Comparison of ENCODE assay signal across 12 mouse cellular contexts in the genomic region with DNA sequence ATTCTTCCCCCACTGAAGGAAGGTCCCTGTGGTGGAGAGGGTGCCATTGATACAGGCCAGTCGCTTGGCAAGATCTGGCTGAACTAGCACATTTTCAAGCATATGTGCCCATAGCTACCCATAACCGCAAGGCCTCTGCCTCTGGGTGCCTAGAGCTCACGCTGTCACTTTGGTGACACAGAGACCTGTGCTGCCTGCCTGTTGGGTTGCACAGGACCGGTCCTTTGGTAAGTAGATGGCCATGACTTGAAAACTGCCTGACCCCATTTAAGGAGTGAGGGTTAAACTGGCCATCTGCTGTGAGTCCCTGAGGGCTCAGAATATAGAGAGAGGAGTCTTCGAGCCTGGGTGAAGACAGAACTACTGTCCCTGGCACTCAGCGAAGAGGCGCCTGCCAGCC. TPM values are rescaled to one million over a fixed set of nuclear protein-coding genes. Genes with fewer than 3 reads are reported as not detected.
DNase-seq lines count a peak whose midpoint lies in the region; ATAC-seq lines count a peak whose summit lies in the region.
"Had no signal": no experiment of that assay in that cellular context is flagged by ENCODE, and none has a peak within 500 bp of the region (broad histone marks: within the 10 kb centered on the region; RNA-seq: fewer than 3 reads in every experiment).

No protein-coding gene starts in this region.

- peak overlapping the region; percentile 52 for H3K4me2 ChIP-seq in heart, embryonic 15.5 days
- peak overlapping the region; percentile 54 for H3K4me2 ChIP-seq in embryonic facial prominence, embryonic 11.5 days (ENCODE audit: low read depth, low read length)
- H3K4me2 ChIP-seq in hindbrain, embryonic 14.5 days (replicated peaks) = peak overlapping the region; percentile 47
- peak overlapping the region; percentile 57 for H3K4me2 ChIP-seq in midbrain, embryonic 13.5 days (replicated peaks)
- H3K4me2 ChIP-seq: liver, embryonic 15.5 days had no signal

- ATAC-seq in heart, embryonic 15.5 days (replicated peaks; ENCODE audit: insufficient number of reproducible peaks, insufficient read depth, low FRiP score, low read depth) = no peak
- ATAC-seq in embryonic facial prominence, embryonic 11.5 days (replicated peaks; ENCODE audit: insufficient number of reproducible peaks, low FRiP score, low TSS enrichment, low read depth) = no peak
- ATAC-seq in hindbrain, embryonic 14.5 days (ENCODE audit: low FRiP score) = no peak
- ATAC-seq in midbrain, embryonic 13.5 days = no peak; the same call in 1 of the 2 replicates
- no peak for ATAC-seq in CD4-positive, CD25-positive, alpha-beta regulatory T cell, adult 4 months
- ATAC-seq: activated CD4-positive, CD25-positive, alpha-beta regulatory T cell, adult 4 months had no signal

- no peak for DNase-seq in heart, postnatal 4 days
- DNase-seq in embryonic facial prominence, embryonic 11.5 days (ENCODE audit: low spot score) = no peak
- DNase-seq in hindbrain, embryonic 14.5 days (ENCODE audit: low spot score) = no peak
- no peak for DNase-seq in right cerebral cortex, postnatal 25 days
- no peak for DNase-seq in T-cell, adult 2 months (ENCODE audit: low spot score)
- DNase-seq: cerebellum, adult 18-20 months; kidney, adult 9 months had no signal

- peak overlapping the region; percentile 43 for H3K9ac ChIP-seq in heart, embryonic 15.5 days
- H3K9ac ChIP-seq in embryonic facial prominence, embryonic 11.5 days (replicated peaks; ENCODE audit: low read length) = peak overlapping the region; percentile 32; the same call in 1 of the 2 replicates
- peak overlapping the region; percentile 7; the same call in 1 of the 2 replicates for H3K9ac ChIP-seq in hindbrain, embryonic 14.5 days
- H3K9ac ChIP-seq in midbrain, embryonic 13.5 days (replicated peaks) = no peak overlapping the region; the same call in 1 of the 2 replicates
- H3K9ac ChIP-seq: liver, embryonic 15.5 days had no signal

- peaks cover 69% of the 10 kb centered on the region for H3K4me1 ChIP-seq in heart, embryonic 15.5 days (replicated peaks)
- H3K4me1 ChIP-seq in embryonic facial prominence, embryonic 11.5 days (ENCODE audit: control insufficient read depth, insufficient read depth, low read length) = peaks cover 4% of the 10 kb centered on the region; the same call in 1 of the 2 replicates
- H3K4me1 ChIP-seq in hindbrain, embryonic 14.5 days (replicated peaks; ENCODE audit: control insufficient read depth, insufficient read depth, low read length) = peaks cover 38% of the 10 kb centered on the region
- peaks cover 60% of the 10 kb centered on the region for H3K4me1 ChIP-seq in midbrain, embryonic 13.5 days (replicated peaks)
- H3K4me1 ChIP-seq: liver, embryonic 15.5 days had no signal

- H3K9me3 ChIP-seq in heart, embryonic 15.5 days (replicated peaks) = no peaks in the 10 kb centered on the region
- H3K9me3 ChIP-seq in embryonic facial prominence, embryonic 11.5 days (replicated peaks; ENCODE audit: control insufficient read depth, low read length) = no peaks in the 10 kb centered on the region
- no peaks in the 10 kb centered on the region for H3K9me3 ChIP-seq in hindbrain, embryonic 14.5 days (ENCODE audit: control insufficient read depth, low read length)
- H3K9me3 ChIP-seq in midbrain, embryonic 13.5 days = no peaks in the 10 kb centered on the region
- H3K9me3 ChIP-seq: liver, embryonic 15.5 days had no signal

- H3K27me3 ChIP-seq in heart, embryonic 15.5 days = peaks cover 24% of the 10 kb centered on the region
- H3K27me3 ChIP-seq in embryonic facial prominence, embryonic 11.5 days (ENCODE audit: control insufficient read depth, insufficient read depth, low read length) = peaks cover 39% of the 10 kb centered on the region
- peaks cover 47% of the 10 kb centered on the region for H3K27me3 ChIP-seq in hindbrain, embryonic 14.5 days (ENCODE audit: control insufficient read depth, insufficient read depth, low read length)
- H3K27me3 ChIP-seq in midbrain, embryonic 13.5 days = peaks cover 71% of the 10 kb centered on the region

- no peaks in the 10 kb centered on the region for H3K36me3 ChIP-seq in heart, embryonic 15.5 days
- H3K36me3 ChIP-seq in embryonic facial prominence, embryonic 11.5 days (replicated peaks; ENCODE audit: control insufficient read depth, insufficient read depth, low read depth, low read length) = no peaks in the 10 kb centered on the region
- no peaks in the 10 kb centered on the region for H3K36me3 ChIP-seq in hindbrain, embryonic 14.5 days (replicated peaks; ENCODE audit: control insufficient read depth, insufficient read depth)
- no peaks in the 10 kb centered on the region for H3K36me3 ChIP-seq in midbrain, embryonic 13.5 days
- H3K36me3 ChIP-seq: liver, embryonic 15.5 days had no signal

- H3K4me3 ChIP-seq in heart, embryonic 15.5 days = peak overlapping the region; percentile 18; the same call in 1 of the 2 replicates
- H3K4me3 ChIP-seq in embryonic facial prominence, embryonic 11.5 days (ENCODE audit: low read depth, low read length) = peak overlapping the region; percentile 23; the same call in 1 of the 2 replicates
- H3K4me3 ChIP-seq in hindbrain, embryonic 14.5 days (replicated peaks; ENCODE audit: low read length) = 0 out of 2 replicates have a peak overlapping the region, but pooled peaks have one; percentile 16
- peak overlapping the region; percentile 31; the same call in 1 of the 2 replicates for H3K4me3 ChIP-seq in midbrain, embryonic 13.5 days (replicated peaks)
- H3K4me3 ChIP-seq: liver, embryonic 15.5 days had no signal

- peak overlapping the region; percentile 18; the same call in 1 of the 2 replicates for H3K27ac ChIP-seq in heart, embryonic 15.5 days
- H3K27ac ChIP-seq in embryonic facial prominence, embryonic 11.5 days (replicated peaks; ENCODE audit: low read depth, low read length) = no peak overlapping the region
- peak overlapping the region; percentile 75; the same call in 1 of the 2 replicates for H3K27ac ChIP-seq in hindbrain, embryonic 14.5 days
- H3K27ac ChIP-seq in midbrain, embryonic 13.5 days = peak overlapping the region; percentile 85
- H3K27ac ChIP-seq: liver, embryonic 15.5 days had no signal

- WGBS in heart, embryonic 15.5 days = 51% methylated on average over 7 of the region's 7 CpGs
- WGBS in embryonic facial prominence, embryonic 11.5 days = 45% methylated on average over 7 of the region's 7 CpGs
- 36% methylated on average over 7 of the region's 7 CpGs for WGBS in hindbrain, embryonic 14.5 days
- WGBS in midbrain, embryonic 13.5 days = 39% methylated on average over 7 of the region's 7 CpGs

RNA-seq across cellular contexts. Expression of gene Casz1, which starts 55.2 kb away (rescaled TPM):
- polyA plus RNA-seq in heart, embryonic 15.5 days (2015; fragmentation: Nextera tagmentation; extraction: Ambion mirVana) = 20.7 and 22.6 TPM in 2 replicates
- 10 to 100 TPM; 79.5 to 82.9 TPM for total RNA-seq in heart, postnatal 4 days (2021)
- 1.1 and 2.9 TPM in 2 replicates for polyA plus RNA-seq in embryonic facial prominence, embryonic 11.5 days (2014; fragmentation: Nextera tagmentation; extraction: Ambion mirVana)
- polyA plus RNA-seq in hindbrain, embryonic 14.5 days (2014; fragmentation: Nextera tagmentation; extraction: Ambion mirVana) = 6.6 and 7.1 TPM in 2 replicates
- 2.7 and 3.8 TPM in 2 replicates for polyA plus RNA-seq in midbrain, embryonic 13.5 days (2015; fragmentation: Nextera tagmentation; extraction: Ambion mirVana)
- 1 to 10 TPM; 1.0 to 1.9 TPM for polyA plus RNA-seq in CD4-positive, CD25-positive, alpha-beta regulatory T cell, adult 4 months (2017; shearing (Covaris generic))
